Mouse (Mus musculus) C2C12 (cell line): ENCODE results near the gene Adh6a.

Source experiments
- CTCF ChIP-seq: IDR thresholded peaks from one replicate; pipeline ENCODE4 v1.5.1; 2011; ENCODE audit not compliant: control insufficient read depth, insufficient read depth, insufficient read length
- MAX ChIP-seq: IDR thresholded peaks from one replicate; pipeline ENCODE4 v1.6.1; 2011; ENCODE audit warnings: mild to moderate bottlenecking, control low read depth
- MYOG ChIP-seq: IDR thresholded peaks from one replicate; pipeline ENCODE4 v1.6.1; 2011; ENCODE audit not compliant: control insufficient read depth, insufficient read length; ENCODE audit errors: extremely low read depth

DNA sequence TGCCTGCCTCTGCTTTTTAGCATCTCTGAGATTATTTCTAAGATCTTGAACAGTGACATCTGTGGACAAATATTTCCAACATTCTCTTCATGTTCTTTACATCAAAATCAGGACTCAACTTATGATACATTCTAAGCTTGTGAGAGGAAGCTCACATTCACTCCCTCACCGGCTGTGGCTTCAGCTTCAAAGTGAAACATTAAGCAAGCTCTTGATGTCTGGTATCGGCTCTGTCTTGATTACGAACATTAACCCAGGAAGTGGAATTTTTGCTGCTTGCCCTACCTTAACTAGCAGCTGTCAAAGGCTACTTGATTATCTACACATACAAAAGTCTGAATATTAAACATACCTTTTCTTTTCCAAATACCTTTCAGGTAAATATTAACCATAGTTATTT lies 38.0 kb upstream of the Adh6a start:
- TF ChIP-seq CTCF = no peak
- TF ChIP-seq MAX = no peak
- TF ChIP-seq MYOG = no peak
